Mouse (Mus musculus) spleen, adult 2 months (tissue): ENCODE results near the gene Tmc7.

Experiments
- CTCF ChIP-seq: fragments of 200-500 bp; IDR thresholded peaks from 2 replicates; pipeline ENCODE4 v1.5.1; 2011; ENCODE audit warnings: mild to moderate bottlenecking, inconsistent platforms; ENCODE audit not compliant: insufficient read depth, insufficient read length, insufficient replicate concordance; ENCODE audit errors: extremely low read depth
- POLR2A ChIP-seq: fragments of 200-500 bp; IDR thresholded peaks from 2 replicates; pipeline ENCODE4 v1.6.1; 2011; ENCODE audit warnings: low read depth, low read length, inconsistent platforms

- TF ChIP-seq POLR2A (no peak), CTCF (no peak)
Measured at GRCm38 (mm10) chr7:118584257-118584907, at the start of gene Tmc7.
